Mouse (Mus musculus): ENCODE measurements around the gene Srcin1.

GRCm38 (mm10) chr11:97546804-97547411 lies 29.1 kb downstream of the Srcin1 start:
- TF ChIP-seq CTCF (IDR thresholded peaks at IDR 0.05; ENCODE audit: low read depth, low read length) (no peak), POLR2AphosphoS5 (IDR thresholded peaks at IDR 0.05; ENCODE audit: insufficient replicate concordance, low read depth, low read length) (no peak)
